Mouse (Mus musculus) stomach, postnatal 0 days (tissue): ENCODE results near the gene Astn2. TPM values are rescaled to one million over a fixed set of nuclear protein-coding genes. Genes with fewer than 3 reads are reported as not detected.

Experiments
- ATAC-seq: fragments of 200-750 bp; cut with Nextera tagmentation; 2 replicates; pipeline ENCODE4 v1.8.0; 2017; ENCODE audit not compliant: low FRiP score, low TSS enrichment
- DNase-seq: peaks from one replicate; pipeline ENCODE4 v3.0.0-alpha.2; 2016; ENCODE audit warnings: low spot score
- H3K27ac ChIP-seq: fragments of 300-500 bp; sonication (generic); replicated peaks from 2 replicates; pipeline ENCODE4 v1.5.1; 2014; ENCODE audit warnings: mild to moderate bottlenecking, control low read depth
- H3K27me3 ChIP-seq: fragments of 300-500 bp; sonication (generic); 2 replicates; pipeline ENCODE4 v1.6.1; 2014; ENCODE audit warnings: low read length; ENCODE audit not compliant: control insufficient read depth, insufficient read depth
- H3K36me3 ChIP-seq: fragments of 300-500 bp; sonication (generic); 2 replicates; pipeline ENCODE4 v1.6.1; 2014; ENCODE audit warnings: low read length, mixed read lengths; ENCODE audit not compliant: control insufficient read depth, insufficient read depth
- H3K4me1 ChIP-seq: fragments of 300-500 bp; sonication (generic); replicated peaks from 2 replicates; pipeline ENCODE4 v1.6.1; 2014; ENCODE audit warnings: antibody characterized with exemption; ENCODE audit not compliant: control insufficient read depth, insufficient read depth
- H3K4me2 ChIP-seq: fragments of 300-500 bp; sonication (generic); replicated peaks from 2 replicates; pipeline ENCODE4 v1.6.1; 2014; ENCODE audit warnings: low read depth, mild to moderate bottlenecking, control low read depth, moderate library complexity
- H3K4me3 ChIP-seq: fragments of 300-500 bp; sonication (generic); 2 replicates; pipeline ENCODE4 v1.5.1; 2014; ENCODE audit warnings: low read depth, low read length, control low read depth
- H3K9ac ChIP-seq: fragments of 300-500 bp; sonication (generic); 2 replicates; pipeline ENCODE4 v1.6.1; 2014; ENCODE audit warnings: mild to moderate bottlenecking, low read length, control low read depth, mixed read lengths
- H3K9me3 ChIP-seq: fragments of 300-500 bp; sonication (generic); 2 replicates; pipeline ENCODE4 v1.6.1; 2016; ENCODE audit warnings: low read length; ENCODE audit not compliant: control insufficient read depth
- CTCF ChIP-seq: IDR thresholded peaks from 2 replicates; pipeline ENCODE4 v1.5.1; 2016; ENCODE audit warnings: antibody characterized with exemption, low read depth, mild to moderate bottlenecking, moderate library complexity
- EP300 ChIP-seq: optimal IDR thresholded peaks from 2 replicates; pipeline ENCODE3; 2016; ENCODE audit warnings: antibody characterized with exemption
- WGBS: fragments of 180-500 bp; shearing (Covaris S2); extraction: QIAGEN DNeasy Blood & Tissue Kit; methylation state at CpG from one replicate; pipeline ENCODE4 v1.1.7; 2014; 5-methylcytosine and 5-hydroxymethylcytosine counted together
- polyA plus RNA-seq: library from polyadenylated mRNA; unstranded; fragments of >200 nt; fragmentation: Nextera tagmentation; extraction: Ambion mirVana; gene quantifications from 2 replicates; pipeline ENCODE4 v1.2.1, GENCODE M21; 2015

The Astn2 gene
- polyA plus RNA-seq, 1 experiment from 2014 or later: 0.16 TPM

- ATAC-seq (no peak), DNase-seq (no peak)
- no peak overlapping the region for H3K27ac ChIP-seq
- H3K9ac ChIP-seq: no peak overlapping the region
- TF ChIP-seq EP300 (no peak), CTCF (no peak)
- H3K9me3 ChIP-seq: no peaks in the 10 kb centered on the region
- H3K4me1 ChIP-seq: no peaks in the 10 kb centered on the region
- 67% methylated on average over 1 of the region's 1 CpGs for WGBS
- no peaks in the 10 kb centered on the region for H3K36me3 ChIP-seq
- H3K27me3 ChIP-seq: no peaks in the 10 kb centered on the region
- H3K4me3 ChIP-seq: no peak overlapping the region
- no peak overlapping the region for H3K4me2 ChIP-seq
These were observed 376.5 kb downstream of the Astn2 start for GRCm38 (mm10) chr4:66027866-66028265.

GRCm38 (mm10) chr4:66025393-66026062 lies 378.9 kb downstream of the Astn2 start:
- no peak for DNase-seq
- H3K4me1 ChIP-seq: no peaks in the 10 kb centered on the region
- H3K4me2 ChIP-seq: 0 out of 2 replicates have a peak overlapping the region, but pooled peaks have one; percentile 2
- H3K9ac ChIP-seq: no peak overlapping the region
- no peak overlapping the region for H3K4me3 ChIP-seq
- H3K36me3 ChIP-seq: no peaks in the 10 kb centered on the region
- H3K27ac ChIP-seq: no peak overlapping the region
- no peaks in the 10 kb centered on the region for H3K9me3 ChIP-seq
- TF ChIP-seq EP300 (no peak), CTCF (no peak)
- 27% methylated on average over 8 of the region's 8 CpGs for WGBS
- H3K27me3 ChIP-seq: no peaks in the 10 kb centered on the region
- no peak; the same call in 1 of the 2 replicates for ATAC-seq

DNA sequence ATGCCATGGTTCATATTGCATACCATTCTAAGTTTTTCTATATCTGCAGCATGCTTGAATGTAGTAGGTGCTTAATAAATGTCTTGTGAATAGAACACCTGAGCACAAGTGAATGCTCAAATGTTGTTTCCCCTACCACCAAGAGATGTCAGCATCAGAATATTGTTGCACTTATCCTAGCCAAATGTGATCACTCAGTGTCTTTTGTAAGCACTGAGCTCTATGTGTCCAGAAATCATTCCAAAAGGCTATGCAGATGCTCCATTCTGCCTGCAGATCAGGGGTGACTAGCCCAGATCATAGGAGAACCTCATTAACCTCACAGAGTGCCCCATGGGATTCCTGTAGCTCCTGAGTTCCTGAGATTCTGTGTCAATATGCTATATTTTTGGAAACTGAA lies 401.5 kb downstream of the Astn2 start:
- Histone ChIP-seq H3K4me3 (no peak overlapping the region), H3K36me3 (no peaks in the 10 kb centered on the region), H3K4me1 (no peaks in the 10 kb centered on the region), H3K4me2 (no peak overlapping the region), H3K9ac (no peak overlapping the region), H3K27me3 (no peaks in the 10 kb centered on the region), H3K27ac (no peak overlapping the region), H3K9me3 (no peaks in the 10 kb centered on the region)
- no peak for TF ChIP-seq EP300
- 0 out of 2 replicates have a peak, but pooled peaks have one; percentile 4 for TF ChIP-seq CTCF
- ATAC-seq (no peak), DNase-seq (no peak)

DNA sequence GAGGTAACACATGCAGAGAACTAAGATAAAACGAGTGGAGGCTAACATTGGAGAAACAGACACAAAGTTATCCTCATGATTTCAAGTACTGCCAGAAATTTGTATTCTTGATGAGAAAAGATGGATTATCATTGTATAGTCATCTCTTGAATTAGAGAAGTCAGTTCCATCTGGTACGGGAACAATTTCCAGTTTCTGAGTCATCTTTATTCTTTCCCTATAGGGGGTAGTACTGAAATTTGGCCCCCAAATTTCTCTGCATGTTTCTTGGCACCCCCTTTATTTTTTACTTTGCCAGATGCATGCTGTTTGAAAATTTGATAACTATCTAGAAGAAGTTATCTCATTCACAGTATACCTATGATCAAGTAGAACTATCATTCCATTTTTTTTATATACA lies 420.8 kb downstream of the Astn2 start:
- no peak for TF ChIP-seq EP300
- no peak for TF ChIP-seq CTCF
- WGBS: 80% methylated on average over 2 of the region's 2 CpGs
- no peak overlapping the region for H3K4me3 ChIP-seq

GRCm38 (mm10) chr4:65982882-65983281 lies 421.5 kb downstream of the Astn2 start:
- Histone ChIP-seq H3K4me2 (no peak overlapping the region), H3K27me3 (no peaks in the 10 kb centered on the region), H3K9ac (no peak overlapping the region), H3K4me3 (no peak overlapping the region), H3K4me1 (no peaks in the 10 kb centered on the region), H3K27ac (no peak overlapping the region), H3K36me3 (no peaks in the 10 kb centered on the region), H3K9me3 (no peaks in the 10 kb centered on the region)
- 26% methylated on average over 4 of the region's 4 CpGs for WGBS
- ATAC-seq (no peak), DNase-seq (no peak)
- TF ChIP-seq CTCF: no peak
- no peak for TF ChIP-seq EP300

More for the DNA sequence above, 420.8 kb downstream of the Astn2 start:
- no peaks in the 10 kb centered on the region for H3K9me3 ChIP-seq
- H3K9ac ChIP-seq: no peak overlapping the region
- no peak for ATAC-seq
- no peaks in the 10 kb centered on the region for H3K27me3 ChIP-seq
- DNase-seq: no peak
- no peaks in the 10 kb centered on the region for H3K36me3 ChIP-seq
- no peak overlapping the region for H3K4me2 ChIP-seq
- no peaks in the 10 kb centered on the region for H3K4me1 ChIP-seq
- H3K27ac ChIP-seq: no peak overlapping the region

DNA sequence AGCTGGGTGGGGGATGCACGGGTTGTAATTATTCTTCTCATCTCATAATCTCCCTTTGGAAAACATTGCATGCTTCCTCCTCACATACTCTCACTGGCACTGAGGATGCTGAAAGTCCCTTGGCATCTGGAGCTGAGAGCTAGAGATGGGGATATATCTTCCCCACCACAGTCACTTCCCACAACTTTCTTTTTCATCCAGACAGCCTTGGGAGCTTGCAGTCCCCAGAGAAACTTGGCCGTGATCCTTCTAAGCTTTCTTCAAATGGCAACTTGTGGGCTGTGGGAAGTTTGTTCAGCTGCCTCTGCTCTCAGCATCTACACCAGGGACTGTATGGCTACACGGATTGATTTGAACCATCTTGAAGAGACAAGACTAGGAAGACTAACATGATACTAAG lies 428.2 kb downstream of the Astn2 start:
- TF ChIP-seq EP300 (no peak), CTCF (no peak)
- no peak for ATAC-seq
- Histone ChIP-seq H3K4me2 (no peak overlapping the region), H3K9me3 (no peaks in the 10 kb centered on the region), H3K9ac (no peak overlapping the region), H3K36me3 (no peaks in the 10 kb centered on the region), H3K27ac (no peak overlapping the region), H3K4me3 (no peak overlapping the region), H3K27me3 (no peaks in the 10 kb centered on the region), H3K4me1 (no peaks in the 10 kb centered on the region)
- WGBS: 67% methylated on average over 3 of the region's 3 CpGs
- no peak for DNase-seq
